Mouse (Mus musculus): ENCODE measurements around the gene Mogs.

Gene Mogs

GRCm38 (mm10) chr6:83095968-83096367 lies 19.3 kb upstream of the Mogs start:
- DNase-seq (ENCODE audit: inconsistent ontology term), result no peak

DNA sequence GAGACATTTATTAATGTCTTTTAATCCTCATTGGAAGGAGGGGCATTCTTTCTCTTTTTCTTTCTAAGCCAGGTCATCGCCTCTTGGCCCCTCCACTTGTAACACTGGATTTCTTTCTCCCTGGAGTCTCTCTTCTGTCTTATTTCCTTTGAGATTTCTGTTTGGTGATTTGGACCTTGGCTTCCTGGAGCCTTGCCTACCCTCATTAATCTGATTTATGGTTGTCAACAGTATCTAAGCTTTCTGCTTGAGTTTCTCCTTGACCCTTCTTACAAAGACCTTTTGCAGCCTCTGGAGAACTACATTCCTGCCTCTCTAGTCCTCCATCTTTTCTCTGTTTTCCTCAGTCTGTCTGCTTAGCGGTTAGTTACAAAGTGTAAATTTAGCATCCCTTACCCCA lies 16.9 kb upstream of the Mogs start:
- no peak for DNase-seq (ENCODE audit: inconsistent ontology term)

DNA sequence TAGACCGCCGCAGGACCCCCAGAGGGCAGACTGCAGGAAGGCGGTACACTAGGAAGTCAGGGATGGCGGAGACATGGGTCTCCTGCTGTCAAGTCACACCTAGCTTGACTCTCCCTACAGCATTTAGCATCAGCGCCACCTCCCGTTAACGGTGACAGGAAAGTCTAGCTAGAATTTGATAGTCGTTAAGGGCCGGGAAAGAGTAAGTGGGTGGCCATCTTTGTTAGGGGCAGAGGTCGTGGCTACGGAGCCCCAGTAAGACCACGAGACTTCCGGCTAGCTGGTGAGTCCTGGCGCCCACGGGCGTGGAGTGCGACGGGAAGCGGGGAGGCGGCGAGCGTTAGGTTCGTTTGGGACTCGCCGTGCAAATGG lies 14.0 kb upstream of the Mogs start, which contains the start of the genes Ccdc142 and Gm42688:
Gene Ccdc142, plus strand, starts transcription at position 286 of the 372 bp plus-strand sequence.
Gene Gm42688, plus strand, starts transcription at position 302 of the 372 bp plus-strand sequence.
- DNase-seq (ENCODE audit: inconsistent ontology term), result no peak

DNA sequence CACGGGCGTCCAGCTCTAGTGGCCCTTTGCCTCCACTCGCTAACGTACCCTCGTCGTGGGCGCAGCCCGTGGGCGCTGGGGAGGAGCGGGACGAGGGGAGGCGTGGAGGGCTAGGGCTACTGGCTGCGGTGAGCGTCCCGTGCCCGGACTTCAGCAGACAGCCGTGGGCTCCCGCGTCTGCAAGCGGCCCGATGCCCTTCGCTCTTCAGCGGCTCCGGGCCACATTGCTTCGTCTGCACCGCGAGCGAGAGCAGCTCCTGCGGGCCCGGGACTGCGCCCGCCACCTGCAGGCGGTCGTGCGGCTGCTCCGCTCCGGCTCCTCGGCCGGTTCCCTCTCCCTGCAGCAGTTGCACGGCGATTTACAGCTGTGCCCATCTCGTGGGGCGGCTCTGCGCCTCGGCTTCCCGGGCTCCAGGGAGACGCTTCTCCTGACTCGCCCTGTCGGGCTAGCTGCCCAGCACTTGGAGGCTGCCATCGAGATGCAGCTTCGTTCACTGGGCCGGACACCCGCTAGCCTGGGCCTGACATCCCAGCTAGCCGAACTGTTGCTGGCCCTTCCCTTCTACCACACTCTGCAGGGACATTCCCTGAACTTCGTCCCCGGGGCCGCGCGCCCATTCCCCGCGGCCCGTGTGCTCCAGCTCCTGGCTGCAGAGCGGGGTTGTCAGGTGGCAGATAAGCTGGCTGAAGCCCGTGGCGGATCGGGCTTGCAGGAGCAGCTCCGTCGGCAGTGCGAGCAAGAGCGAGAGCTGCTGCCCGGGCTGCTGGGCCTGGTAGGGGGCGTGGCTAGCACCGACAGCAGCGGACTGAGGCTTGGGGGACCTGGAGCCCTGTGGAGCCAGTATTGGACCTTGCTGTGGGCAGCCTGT lies 13.4 kb upstream of the Mogs start:
- DNase-seq (ENCODE audit: inconsistent ontology term), result peak; percentile 84

DNA sequence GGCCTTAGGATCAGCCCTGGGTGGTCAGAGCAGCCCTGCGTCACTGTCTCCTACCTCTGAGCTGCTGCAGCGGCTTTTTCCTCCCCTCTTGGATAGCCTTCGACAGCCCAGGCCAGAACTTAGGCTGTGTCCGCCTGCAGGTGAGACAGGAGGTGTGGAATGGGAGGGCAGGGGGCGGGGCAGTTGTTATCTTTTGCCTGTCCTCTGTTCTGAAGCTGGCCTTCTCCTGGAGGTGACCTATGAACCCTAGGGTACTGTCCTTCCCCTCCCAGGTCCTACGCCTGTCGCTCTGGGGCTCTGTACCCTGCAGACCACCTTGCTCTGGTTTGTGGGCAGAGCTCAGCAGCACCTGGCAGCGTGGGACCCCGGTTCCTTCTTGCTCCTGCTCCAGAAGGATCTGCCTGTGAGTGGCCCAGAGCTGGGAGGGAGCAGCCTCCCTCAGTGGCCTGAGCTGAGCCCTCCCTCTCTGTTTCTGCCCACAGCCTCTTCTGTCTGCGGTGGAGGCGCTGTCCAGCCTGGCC lies 12.1 kb upstream of the Mogs start:
- no peak for DNase-seq (ENCODE audit: inconsistent ontology term)

- no peak for DNase-seq (ENCODE audit: inconsistent ontology term)
Observed at GRCm38 (mm10) chr6:83104158-83104557, 11.1 kb upstream of the Mogs start.

GRCm38 (mm10) chr6:83107566-83108400 lies 7.5 kb upstream of the Mogs start:
- peak; percentile 43 for DNase-seq (ENCODE audit: inconsistent ontology term)

- DNase-seq (ENCODE audit: inconsistent ontology term), result peak; percentile 81
Observed at GRCm38 (mm10) chr6:83108762-83109668, 6.3 kb upstream of the Mogs start, which contains the start of gene Mrpl53. Gene Mrpl53 (plus strand): TSS chr6:83109040.

DNA sequence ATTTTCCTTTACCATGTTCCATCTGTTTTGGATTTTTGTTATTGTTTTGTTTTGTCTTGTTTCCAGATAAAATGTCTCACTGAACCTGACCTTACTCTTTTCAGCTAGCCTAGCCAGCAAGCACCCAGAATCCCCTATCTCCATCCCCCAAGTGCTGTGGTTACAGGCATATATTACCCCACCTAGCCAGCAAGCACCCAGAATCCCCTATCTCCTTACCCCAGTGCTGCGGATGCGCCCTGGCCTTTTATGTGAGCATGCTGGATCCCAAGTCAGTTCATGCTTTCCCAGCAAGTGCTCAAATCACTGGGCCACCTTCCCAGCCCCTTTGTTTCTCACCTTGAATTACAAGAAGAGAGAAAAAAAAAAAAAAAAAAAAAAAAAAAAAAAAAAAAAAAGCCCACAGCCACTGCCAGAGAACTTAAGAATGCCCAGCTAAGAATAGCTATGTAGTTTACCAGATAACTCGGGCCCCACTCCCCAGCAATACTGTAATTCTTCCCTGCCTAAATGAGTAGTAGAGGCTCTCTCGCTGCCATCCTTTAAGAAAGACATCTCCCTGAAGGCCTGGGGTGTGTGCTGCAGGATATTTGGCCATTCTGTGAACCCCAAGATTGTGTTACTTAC lies 3.7 kb upstream of the Mogs start:
- DNase-seq (ENCODE audit: inconsistent ontology term), result no peak

DNA sequence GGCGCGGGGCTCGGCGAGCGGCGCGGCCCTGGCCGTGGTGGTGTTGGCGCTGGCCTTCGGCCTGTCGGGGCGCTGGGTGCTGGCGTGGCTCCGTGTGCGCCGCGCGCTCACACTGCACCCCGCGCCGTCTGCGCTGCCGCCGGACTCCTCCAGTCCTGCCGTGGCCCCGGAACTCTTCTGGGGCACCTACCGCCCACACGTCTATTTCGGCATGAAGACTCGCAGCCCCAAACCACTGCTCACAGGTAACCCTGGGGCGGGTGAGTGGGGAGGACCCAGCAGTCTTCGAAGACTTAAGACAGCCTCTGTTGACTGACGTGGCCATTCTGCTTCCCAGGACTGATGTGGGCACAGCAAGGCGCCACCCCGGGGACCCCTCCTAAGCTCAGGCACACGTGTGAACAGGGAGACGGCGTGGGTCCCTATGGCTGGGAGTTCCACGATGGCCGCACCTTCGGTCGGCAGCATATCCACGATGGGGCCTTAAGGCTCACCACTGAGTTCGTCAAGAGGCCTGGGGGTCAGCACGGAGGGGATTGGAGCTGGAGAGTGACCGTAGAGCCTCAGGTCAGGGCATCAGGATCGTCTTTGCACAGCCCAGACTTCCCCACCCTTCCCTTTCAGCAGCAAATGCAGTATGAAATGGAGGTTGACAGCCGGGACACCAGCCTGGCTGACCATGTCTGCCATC lies 531 bp downstream of the Mogs start:
- no peak for DNase-seq (ENCODE audit: inconsistent ontology term)

GRCm38 (mm10) chr6:83116373-83117164 lies 1.3 kb downstream of the Mogs start:
- DNase-seq (ENCODE audit: inconsistent ontology term), result no peak

DNA sequence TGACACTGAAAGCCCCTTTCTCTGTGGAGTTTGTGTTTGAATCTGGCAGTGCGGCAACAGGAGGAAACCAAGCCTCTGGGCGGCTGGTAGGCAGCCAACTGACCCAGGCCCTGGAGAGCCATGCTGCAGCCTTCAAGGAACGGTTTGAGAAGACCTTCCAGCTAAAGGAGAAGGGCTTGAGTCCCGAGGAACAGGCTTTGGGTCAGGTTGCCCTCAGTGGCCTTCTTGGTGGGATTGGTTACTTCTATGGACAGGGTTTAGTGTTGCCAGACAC lies 1.8 kb downstream of the Mogs start:
- no peak for DNase-seq (ENCODE audit: inconsistent ontology term)

- DNase-seq (ENCODE audit: inconsistent ontology term), result no peak
Observed at GRCm38 (mm10) chr6:83117616-83118015, 2.3 kb downstream of the Mogs start.

GRCm38 (mm10) chr6:83118369-83118768 lies 3.1 kb downstream of the Mogs start:
- DNase-seq (ENCODE audit: inconsistent ontology term), result no peak

GRCm38 (mm10) chr6:83118825-83119733 lies 3.8 kb downstream of the Mogs start:
- no peak for DNase-seq (ENCODE audit: inconsistent ontology term)

- DNase-seq (ENCODE audit: inconsistent ontology term), result no peak
Observed at GRCm38 (mm10) chr6:83119734-83120051, 4.4 kb downstream of the Mogs start.

DNA sequence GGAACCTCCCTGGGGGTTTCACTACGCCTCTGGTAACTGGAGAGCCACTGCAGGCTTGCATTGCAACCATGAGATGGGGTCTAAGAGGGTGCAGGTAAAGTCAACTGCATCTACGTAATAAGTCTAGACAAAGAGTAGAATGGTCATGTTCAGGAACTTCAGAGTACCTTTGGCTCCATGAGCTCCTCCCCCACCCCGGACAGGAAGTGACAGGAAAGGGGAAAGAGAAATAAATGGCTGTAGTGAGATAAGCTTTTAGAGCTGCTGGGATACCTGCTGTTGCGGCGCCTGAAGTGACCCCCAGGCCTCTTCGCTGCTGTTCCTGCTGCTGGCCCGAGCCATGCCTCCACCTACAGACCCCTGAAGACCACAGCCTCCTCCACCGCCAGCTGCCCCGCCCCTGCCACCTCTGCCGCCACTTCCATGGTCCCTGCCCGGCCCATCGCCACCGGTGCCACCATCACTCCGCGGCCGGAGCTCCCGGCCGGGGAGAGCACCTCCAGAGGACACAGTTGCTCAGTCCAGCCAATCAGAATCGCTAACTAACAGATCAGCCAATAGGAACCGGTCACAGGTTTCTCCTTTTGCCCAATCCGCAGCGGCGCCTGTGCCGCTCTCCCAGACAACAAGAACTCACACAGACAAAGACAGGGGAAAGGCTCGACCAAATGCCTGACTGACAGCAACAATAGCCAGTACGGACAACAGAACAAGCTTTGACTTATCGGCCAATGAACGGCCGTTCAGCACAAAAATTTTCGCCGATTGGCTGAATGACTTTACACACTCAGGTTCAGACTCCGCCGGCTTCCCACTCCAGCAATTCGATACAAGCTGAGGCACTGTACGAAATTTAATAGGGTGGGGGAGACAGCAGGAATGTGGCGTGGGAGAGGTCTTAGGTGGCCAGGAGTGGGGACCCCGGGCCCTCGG lies 5.9 kb downstream of the Mogs start, which contains the start of gene Wbp1:
Gene Wbp1, minus strand, starts transcription at position 630 of the 933 bp plus-strand sequence.
- peak; percentile 98 for DNase-seq (ENCODE audit: inconsistent ontology term)
